Mouse (Mus musculus) cerebellum, adult (tissue): ENCODE data around the gene Gm40193.
"Not testable (repeated sequence)": the region's sequence is repeated elsewhere in the genome, so short reads cannot be mapped to it uniquely, and the experiment has no call there.

Experiments used
- ATAC-seq: cut with Nextera tagmentation; 2 replicates; pipeline ENCODE4 v1.9.2; 2017; ENCODE audit warnings: mild to moderate bottlenecking, moderate library complexity, mixed read lengths; ENCODE audit not compliant: insufficient number of reproducible peaks, low FRiP score, low TSS enrichment

Gm40193 gene

DNA sequence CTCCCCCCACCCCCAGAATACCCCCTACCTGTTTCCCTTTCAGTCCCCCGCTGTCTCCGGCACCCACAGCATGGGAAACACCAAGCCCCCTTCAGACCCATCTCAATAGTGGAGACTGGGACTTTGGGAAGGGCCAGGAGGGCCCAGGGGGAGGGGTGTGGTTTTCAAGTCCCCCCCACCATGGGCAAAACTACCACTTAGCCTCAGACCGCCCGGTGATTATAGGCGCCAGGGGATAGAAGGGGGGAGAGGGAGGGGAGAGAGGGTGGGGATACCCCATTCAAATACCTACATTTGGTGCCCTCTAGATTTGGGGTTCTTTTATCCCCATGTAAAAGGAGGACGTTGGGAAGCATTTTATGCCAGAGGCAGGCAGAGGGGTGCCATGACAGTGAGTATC lies at the start of gene Gm40193:
Gm40193 (minus strand) TSS at position 101 of the 400 bp plus-strand sequence.
- no peak for ATAC-seq

DNA sequence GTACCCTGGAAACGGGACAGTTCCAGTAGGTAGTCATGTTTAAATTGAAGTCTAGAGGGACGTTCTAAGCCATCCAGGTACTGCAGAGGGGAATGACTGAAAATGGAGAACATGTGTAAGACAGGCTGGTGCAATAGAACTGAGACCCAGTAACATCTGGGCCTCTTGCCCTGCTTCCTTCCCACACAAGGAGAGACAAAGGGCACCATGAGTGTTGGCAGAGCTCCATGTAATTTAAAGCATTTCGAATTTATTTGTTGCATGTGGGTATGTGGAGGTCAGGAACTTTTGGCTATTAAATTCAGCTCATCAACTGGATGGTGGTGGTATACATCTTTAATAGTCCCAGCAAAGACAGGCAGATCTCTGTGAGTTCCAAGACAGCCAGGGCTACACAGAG lies 49.5 kb upstream of the Gm40193 start:
- no peak for ATAC-seq

- ATAC-seq, result no peak
These were observed 48.2 kb upstream of the Gm40193 start for GRCm38 (mm10) chr11:70580921-70581320.

DNA sequence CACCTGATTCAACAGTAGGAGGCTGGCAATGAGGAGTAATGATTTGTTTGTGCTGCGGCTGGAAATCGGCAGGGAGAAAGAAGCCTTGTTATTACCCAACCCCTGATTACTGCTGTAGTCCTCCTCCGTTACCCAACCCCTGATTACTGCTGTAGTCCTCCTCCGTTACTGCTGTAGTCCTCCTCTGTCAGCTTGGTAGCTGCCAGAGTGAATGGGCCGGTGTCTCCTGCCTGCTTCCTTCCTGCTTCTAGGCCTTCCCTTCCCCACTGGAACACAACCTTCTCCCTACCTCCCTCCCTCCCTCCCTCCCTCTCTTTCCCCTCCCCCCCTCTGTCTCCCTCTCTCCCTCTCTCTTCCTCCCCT lies 47.6 kb upstream of the Gm40193 start:
- ATAC-seq, result no peak

GRCm38 (mm10) chr11:70579710-70580357 lies 47.1 kb upstream of the Gm40193 start:
- ATAC-seq, result no peak

DNA sequence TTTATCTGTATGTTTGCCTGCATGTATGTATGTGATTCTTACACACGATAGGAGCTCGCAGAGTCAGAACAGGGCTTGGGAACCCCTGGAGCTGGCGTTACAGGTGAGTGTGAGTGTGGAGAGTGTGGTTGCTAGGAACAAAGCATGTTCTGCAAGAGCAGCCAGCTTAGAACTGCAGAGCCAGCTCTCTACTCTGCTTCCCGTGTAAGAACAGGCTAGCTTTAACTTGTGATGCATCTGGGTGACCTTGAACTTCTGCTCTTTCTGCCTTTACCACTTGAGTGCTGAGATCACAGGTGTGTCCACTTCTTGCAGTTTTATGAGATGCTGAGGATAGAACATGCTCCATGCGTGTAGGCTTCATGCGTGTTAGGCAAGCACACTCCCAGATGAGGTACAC lies 46.2 kb upstream of the Gm40193 start:
- no peak for ATAC-seq

DNA sequence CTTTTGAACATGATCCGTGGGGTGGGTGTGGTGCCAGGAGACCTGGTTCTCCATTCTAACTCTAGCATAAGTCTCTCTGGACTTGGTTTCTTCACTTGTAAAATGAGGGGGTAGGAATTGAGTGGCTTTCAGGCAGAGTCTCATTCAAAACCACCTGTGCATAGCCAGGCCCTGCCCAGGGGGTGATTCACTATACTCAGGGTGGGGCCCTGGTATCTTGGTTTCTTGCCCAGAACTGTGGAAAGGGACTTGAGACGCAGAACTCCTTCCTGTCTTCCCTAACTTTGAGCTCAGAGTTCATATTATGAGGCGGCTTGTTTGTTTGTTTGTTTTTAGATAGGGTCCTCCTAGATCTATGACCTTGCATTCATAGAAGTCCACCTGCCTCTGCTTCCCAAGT lies 44.5 kb upstream of the Gm40193 start:
- no peak for ATAC-seq

DNA sequence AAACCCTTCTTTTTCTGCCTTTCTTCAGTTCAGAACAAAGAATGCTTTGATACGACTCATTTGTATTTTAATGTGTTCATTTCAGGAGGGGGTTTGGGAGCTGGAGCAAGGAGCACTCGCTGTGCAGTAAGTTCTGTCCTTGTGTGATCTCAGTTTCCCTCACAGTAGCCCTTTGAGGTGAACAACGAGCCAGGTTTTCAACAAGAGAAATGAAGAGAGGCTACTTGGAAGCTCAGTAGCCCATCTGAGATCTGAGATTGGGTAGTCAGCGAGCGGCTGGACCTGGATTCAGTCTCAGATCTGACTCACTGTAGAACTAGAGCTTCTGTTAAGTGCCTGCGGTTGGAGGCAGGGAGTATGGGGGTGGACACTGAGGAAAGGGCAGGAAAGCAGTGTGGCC lies 41.1 kb upstream of the Gm40193 start:
- no peak for ATAC-seq

GRCm38 (mm10) chr11:70572348-70572902 lies 39.7 kb upstream of the Gm40193 start:
- ATAC-seq, result no peak

GRCm38 (mm10) chr11:70571641-70572040 lies 38.9 kb upstream of the Gm40193 start:
- no peak for ATAC-seq

DNA sequence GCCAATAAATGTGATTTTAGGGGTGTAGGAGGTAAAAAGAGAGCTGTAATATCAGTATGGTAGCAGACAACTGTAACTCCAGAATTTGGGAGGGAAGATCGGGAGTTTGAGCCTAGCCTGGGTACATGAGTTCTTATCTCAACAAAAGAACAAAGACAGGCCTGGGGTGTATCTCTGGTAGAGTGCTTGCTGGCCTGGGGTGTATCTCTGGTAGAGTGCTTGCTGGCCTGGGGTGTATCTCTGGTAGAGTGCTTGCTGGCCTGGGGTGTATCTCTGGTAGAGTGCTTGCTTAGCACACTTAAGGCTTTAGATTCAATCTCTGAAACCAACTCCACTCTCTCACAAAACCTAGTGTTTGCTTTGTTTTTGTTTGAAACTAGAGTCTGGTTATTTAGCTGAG lies 37.9 kb upstream of the Gm40193 start:
- ATAC-seq, result not testable (repeated sequence)

DNA sequence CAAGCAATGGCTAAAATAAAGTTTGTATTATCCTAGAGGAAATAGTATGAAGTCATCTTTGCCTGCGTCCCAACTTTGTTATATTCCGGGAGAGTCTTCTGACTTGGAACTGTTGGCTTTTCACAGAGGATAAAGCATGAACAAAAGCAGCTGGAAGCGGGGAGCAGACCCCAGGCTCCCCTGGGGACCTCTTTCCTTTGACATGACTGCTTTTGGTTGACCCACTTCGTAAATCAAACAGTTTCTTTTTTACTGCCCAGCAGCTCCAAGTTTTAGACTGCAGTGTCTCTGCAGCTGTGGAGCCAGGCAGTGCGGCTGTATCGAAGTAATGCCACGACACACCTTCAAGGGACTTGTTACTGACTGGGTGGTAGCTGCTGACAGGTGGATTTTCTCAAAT lies 33.8 kb upstream of the Gm40193 start:
- ATAC-seq, result no peak

DNA sequence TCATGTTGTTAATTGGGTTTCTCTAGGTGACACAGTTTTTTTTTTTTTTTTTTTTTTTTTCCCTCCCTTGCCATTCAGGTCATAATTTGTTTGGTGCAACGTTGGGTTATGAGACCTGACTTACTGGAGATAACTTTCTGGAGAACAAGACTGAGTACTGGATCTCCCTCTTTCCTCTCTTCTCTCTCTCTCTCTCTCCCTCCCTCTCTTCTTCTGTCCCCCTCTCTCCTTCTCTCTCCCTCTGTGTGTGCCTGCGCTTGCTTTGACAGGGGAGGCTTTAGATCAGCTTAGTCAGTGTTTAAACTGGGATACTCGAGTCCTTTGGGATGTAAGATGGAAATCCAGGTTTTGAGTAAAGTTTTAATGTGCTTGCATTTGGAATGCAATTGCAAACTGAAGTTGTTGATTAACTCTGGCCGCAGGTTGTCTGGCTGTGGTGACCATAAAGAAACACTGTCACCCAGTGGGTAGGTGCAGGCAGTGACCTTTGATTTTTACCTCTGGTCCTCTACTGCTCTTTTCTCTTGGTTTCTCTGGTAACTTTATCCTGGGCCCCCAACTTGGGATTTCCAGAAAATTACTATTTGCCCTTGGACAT lies 31.6 kb upstream of the Gm40193 start:
- no peak for ATAC-seq

DNA sequence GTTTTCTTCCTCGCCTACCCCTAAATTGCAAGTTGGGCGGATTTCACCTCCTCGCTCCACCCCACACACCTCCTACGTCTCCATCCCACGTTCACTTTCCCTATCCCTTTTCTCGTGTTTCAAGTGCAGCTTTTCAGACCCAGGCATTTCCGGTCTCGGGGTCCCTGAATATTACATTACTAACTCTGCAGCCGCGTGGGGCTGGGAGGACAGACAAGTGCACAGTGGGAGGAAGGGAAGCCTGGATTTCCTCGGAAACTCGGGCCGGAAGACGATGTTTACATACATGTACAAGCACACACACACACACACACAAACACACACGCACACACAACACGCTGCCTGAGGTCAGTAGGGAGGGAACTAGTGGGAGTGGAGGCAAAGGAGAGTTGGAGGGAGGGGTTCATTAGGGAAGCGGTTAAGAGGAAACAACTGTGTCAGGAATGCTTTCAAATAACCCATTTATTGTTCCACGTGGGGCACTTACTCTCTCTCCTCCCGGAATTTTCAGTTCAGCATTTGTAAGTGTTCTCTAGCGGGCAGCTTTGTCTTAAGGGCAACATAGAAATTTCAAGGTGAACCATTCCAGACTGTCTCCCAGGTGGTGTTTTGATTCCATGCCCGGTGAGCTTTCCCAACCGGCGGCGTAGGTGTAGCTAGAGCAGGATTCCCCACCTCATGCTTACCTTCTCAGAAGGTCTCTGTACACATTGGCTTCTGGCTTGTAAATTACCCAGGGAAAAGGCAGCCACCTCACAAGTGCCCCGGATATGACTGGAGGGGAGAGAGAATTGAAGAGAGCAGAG lies 30.9 kb upstream of the Gm40193 start:
- no peak for ATAC-seq

- 0 out of 2 replicates have a peak, but pooled peaks have one; percentile 45 for ATAC-seq
These were observed 30.3 kb upstream of the Gm40193 start for GRCm38 (mm10) chr11:70562995-70563469.

DNA sequence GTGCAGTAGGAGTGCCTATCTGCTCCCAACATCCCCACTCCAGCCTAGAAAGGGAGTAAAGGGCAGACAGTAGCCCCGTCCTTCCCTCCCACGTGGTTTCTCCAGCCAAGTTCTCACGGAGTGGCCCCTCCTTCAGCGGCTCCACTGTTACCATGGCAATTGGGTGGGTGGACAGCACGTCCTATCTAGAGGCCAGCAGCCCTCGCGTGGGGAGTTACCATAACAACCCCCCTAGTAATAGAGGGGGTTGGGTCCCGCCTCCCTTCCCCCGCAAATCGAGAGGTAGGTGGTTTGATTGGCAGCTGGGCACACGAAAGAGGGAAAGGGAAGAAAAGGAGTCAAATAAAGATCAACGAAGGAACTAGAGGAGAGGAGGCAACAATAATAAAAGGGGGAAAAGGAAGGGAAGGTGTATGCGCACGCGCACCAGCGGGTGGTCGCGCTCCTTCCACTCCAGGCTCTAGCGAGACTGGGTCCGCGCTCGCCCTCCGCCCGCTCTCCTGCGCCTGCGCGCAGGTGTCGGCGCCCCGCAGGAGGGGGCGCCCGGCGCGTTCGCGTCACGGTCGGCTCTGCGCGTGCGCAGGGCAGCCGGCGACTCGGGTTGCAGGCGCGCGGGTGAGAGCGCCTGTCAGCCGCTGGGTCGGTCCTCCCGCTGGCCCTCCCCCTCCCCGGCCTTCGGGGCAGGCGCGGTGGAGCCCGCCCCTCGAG lies 29.7 kb upstream of the Gm40193 start, which contains the start of gene Mink1:
Mink1 (plus strand) TSS at position 595 of the 708 bp plus-strand sequence.
- peak; percentile 79; the same call in 1 of the 2 replicates for ATAC-seq

DNA sequence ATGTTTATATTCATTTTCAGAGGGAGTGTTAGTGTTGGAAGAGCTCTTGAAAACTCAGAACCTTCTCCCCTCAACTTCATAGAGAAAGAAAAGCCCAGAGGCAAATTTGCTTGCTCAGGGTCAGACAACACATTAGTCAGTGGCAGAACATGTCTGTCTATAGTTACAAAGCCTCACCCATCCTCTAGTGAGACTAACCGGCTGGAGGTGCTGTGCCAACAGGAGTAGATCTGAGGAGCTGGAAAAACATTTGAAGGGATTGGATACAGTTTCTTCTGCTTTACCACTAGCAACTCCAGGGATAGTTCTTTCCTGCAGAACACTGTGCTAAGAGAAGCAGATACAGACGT lies 29.2 kb upstream of the Gm40193 start:
- no peak for ATAC-seq

- ATAC-seq, result no peak
These were observed 24.8 kb upstream of the Gm40193 start for GRCm38 (mm10) chr11:70557545-70557944.

DNA sequence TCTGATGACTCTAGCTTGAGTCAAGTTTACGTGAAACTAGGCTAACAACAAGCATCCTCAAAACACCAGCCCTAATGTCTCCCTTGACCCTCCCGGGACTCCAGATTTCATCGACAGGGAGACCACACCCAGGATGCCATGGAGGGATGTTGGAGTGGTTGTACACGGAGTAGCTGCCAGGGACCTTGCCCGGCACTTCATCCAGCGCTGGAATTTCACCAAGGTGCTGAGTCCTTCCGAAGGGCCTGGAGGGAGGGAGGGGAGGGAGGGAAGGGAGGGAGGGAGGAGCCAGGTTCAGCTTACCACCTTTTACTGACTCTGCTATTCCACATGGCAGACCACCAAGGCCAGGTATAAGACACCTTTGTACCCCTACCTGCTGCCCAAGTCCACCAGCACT lies 21.2 kb upstream of the Gm40193 start:
- no peak for ATAC-seq

GRCm38 (mm10) chr11:70551526-70551925 lies 18.8 kb upstream of the Gm40193 start:
- no peak for ATAC-seq
